In the genomic region with DNA sequence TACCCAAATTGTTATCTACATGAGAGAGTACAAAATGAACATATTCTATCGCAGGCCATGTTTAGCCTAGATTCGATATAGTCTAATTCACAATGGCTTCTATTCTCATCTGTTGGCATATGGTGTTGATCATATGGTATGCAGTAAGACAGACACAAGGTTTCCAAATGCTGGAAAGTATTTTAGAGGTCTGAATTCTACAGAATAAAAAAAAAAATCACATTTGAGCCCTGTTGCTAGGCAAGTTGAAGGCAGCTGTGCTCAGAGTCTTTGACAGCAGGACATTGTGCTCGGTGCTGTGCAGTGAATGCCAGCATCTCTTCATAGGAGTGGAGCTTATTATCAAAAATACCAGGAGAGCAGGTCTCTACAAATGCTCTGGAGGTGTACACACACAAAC, we compare ENCODE assay signal across 13 mouse cellular contexts.
DNase-seq lines count a peak whose midpoint lies in the region; ATAC-seq lines count a peak whose summit lies in the region.
"Had no signal": no experiment of that assay in that cellular context is flagged by ENCODE, and none has a peak within 500 bp of the region (broad histone marks: within the 10 kb centered on the region; RNA-seq: fewer than 3 reads in every experiment).

No protein-coding gene starts in this region.

- no peak for DNase-seq in frontal cortex, postnatal 25 days (ENCODE audit: low spot score in 2 of 2)
- peak; percentile 18 to 27 for DNase-seq in right cerebral cortex, adult 2 months (ENCODE audit: low spot score in 2 of 2)
- no peak for DNase-seq in right cerebral cortex, postnatal 14 days
- DNase-seq in left cerebral cortex, adult 9 months (ENCODE audit: low spot score in 2 of 2), result peak; percentile 11 to 30
- no peak for DNase-seq in urinary bladder, adult 2 months (ENCODE audit: low spot score)
- no peak for DNase-seq in cerebellum, postnatal 14 days
- DNase-seq: adrenal gland, postnatal 10 days; gastrocnemius, postnatal 36 days; kidney, adult 11 months; kidney, postnatal 36 days; lung, postnatal 14 days had no signal

- peak; percentile 95 for ATAC-seq in frontal cortex, adult (ENCODE audit: low TSS enrichment)
- ATAC-seq in erythroblast, adult 5-6 weeks (replicated peaks; ENCODE audit: low FRiP score, poor library complexity, severe bottlenecking), result no peak

Comparison
In these comparisons a context has a peak if more than half of its experiments do, and no peak if none do; other contexts are left out.
1. DNase-seq: peak in right cerebral cortex, adult 2 months (2 of 2) and left cerebral cortex, adult 9 months (2 of 2); none in frontal cortex, postnatal 25 days (0 of 2), right cerebral cortex, postnatal 14 days (single experiment), urinary bladder, adult 2 months (single experiment) and cerebellum, postnatal 14 days (0 of 2).